8 mouse cellular contexts compared by ENCODE assay signal in genomic region chr5:13547472-13548209, GRCm38 (mm10).
A peak's percentile ranks its signal among the peaks of the same experiment; 100 is the strongest.
DNase-seq lines count a peak whose midpoint lies in the region; ATAC-seq lines count a peak whose summit lies in the region.

No protein-coding gene starts in this region.

- H3K4me2 ChIP-seq in midbrain, embryonic 14.5 days (ENCODE audit: low read length) = no peak overlapping the region

- ATAC-seq in midbrain, embryonic 14.5 days (ENCODE audit: low FRiP score, low TSS enrichment) = no peak; the same call in 1 of the 2 replicates
- no peak for ATAC-seq in megakaryocyte-erythroid progenitor cell, adult 5-6 weeks (replicated peaks; ENCODE audit: low FRiP score, low TSS enrichment, poor library complexity, severe bottlenecking)

- no peaks in the 10 kb centered on the region for H3K9me3 ChIP-seq in heart, embryonic 10.5 days
- no peaks in the 10 kb centered on the region for H3K9me3 ChIP-seq in midbrain, embryonic 14.5 days (ENCODE audit: control insufficient read depth, low read length)

- H3K36me3 ChIP-seq in heart, embryonic 10.5 days = peaks cover 3% of the 10 kb centered on the region; the same call in 1 of the 2 replicates
- no peaks in the 10 kb centered on the region for H3K36me3 ChIP-seq in midbrain, embryonic 14.5 days (ENCODE audit: control insufficient read depth, insufficient read depth, low read length)

- no peak overlapping the region for H3K4me3 ChIP-seq in heart, embryonic 10.5 days
- no peak overlapping the region for H3K4me3 ChIP-seq in midbrain, embryonic 14.5 days (replicated peaks; ENCODE audit: low read depth, low read length)

- H3K4me1 ChIP-seq in heart, embryonic 10.5 days = peaks cover 17% of the 10 kb centered on the region; the same call in 1 of the 2 replicates
- no peaks in the 10 kb centered on the region for H3K4me1 ChIP-seq in midbrain, embryonic 14.5 days (ENCODE audit: control insufficient read depth, insufficient read depth, low read length)

- DNase-seq in adrenal gland, adult 8-10 months = peak; percentile 15
- DNase-seq in adrenal gland, postnatal 4 days (ENCODE audit: low spot score in 2 of 2) = no peak
- peak; percentile 85 for DNase-seq in adipocyte (ENCODE audit: low spot score)
- DNase-seq in heart, embryonic 10.5 days (ENCODE audit: low spot score) = no peak
- DNase-seq in kidney, adult 18-20 months = peak; percentile 3
- DNase-seq in midbrain, embryonic 14.5 days = peak; percentile 22
- no peak for DNase-seq in thymus, postnatal 25 days

- H3K27me3 ChIP-seq in heart, embryonic 10.5 days (ENCODE audit: insufficient read depth, poor library complexity, severe bottlenecking) = no peaks in the 10 kb centered on the region
- peaks cover 65% of the 10 kb centered on the region for H3K27me3 ChIP-seq in midbrain, embryonic 14.5 days (ENCODE audit: control insufficient read depth, insufficient read depth, low read length)

- 28% methylated on average over 2 of the region's 2 CpGs for WGBS in heart, embryonic 10.5 days
- 7% methylated on average over 2 of the region's 2 CpGs for WGBS in midbrain, embryonic 14.5 days

- H3K27ac ChIP-seq in heart, embryonic 10.5 days = peak overlapping the region; percentile 56; the same call in 1 of the 2 replicates
- 0 out of 2 replicates have a peak overlapping the region, but pooled peaks have one; percentile 3 for H3K27ac ChIP-seq in midbrain, embryonic 14.5 days (replicated peaks; ENCODE audit: low read depth, low read length)

- H3K9ac ChIP-seq in midbrain, embryonic 14.5 days (replicated peaks; ENCODE audit: low read length) = no peak overlapping the region

Comparison
In these comparisons a context has a peak if more than half of its experiments do, and no peak if none do; other contexts are left out.
1. DNase-seq: peak in adrenal gland, adult 8-10 months (single experiment), adipocyte (single experiment), kidney, adult 18-20 months (single experiment) and midbrain, embryonic 14.5 days (single experiment); none in adrenal gland, postnatal 4 days (0 of 2), heart, embryonic 10.5 days (single experiment) and thymus, postnatal 25 days (single experiment).